Mouse (Mus musculus) forebrain, embryonic 12.5 days (tissue): ENCODE measurements around the gene Ptma. TPM values are rescaled to one million over a fixed set of nuclear protein-coding genes. Genes with fewer than 3 reads are reported as not detected.

ENCODE experiments used
- ATAC-seq: fragments of 200-750 bp; cut with Nextera tagmentation; 2 replicates; pipeline ENCODE4 v1.8.0; 2017; ENCODE audit warnings: moderate TSS enrichment; ENCODE audit not compliant: low FRiP score
- H3K27ac ChIP-seq: fragments of 300-500 bp; sonication (generic); 2 replicates; pipeline ENCODE4 v1.5.1; 2016; ENCODE audit warnings: mild to moderate bottlenecking
- H3K27me3 ChIP-seq: fragments of 300-500 bp; sonication (generic); 2 replicates; pipeline ENCODE4 v1.6.1; 2016; ENCODE audit warnings: mild to moderate bottlenecking
- H3K36me3 ChIP-seq: fragments of 300-500 bp; sonication (generic); replicated peaks from 2 replicates; pipeline ENCODE4 v1.6.1; 2016; ENCODE audit warnings: mild to moderate bottlenecking
- H3K4me1 ChIP-seq: fragments of 300-500 bp; sonication (generic); 2 replicates; pipeline ENCODE4 v1.6.1; 2016
- H3K4me2 ChIP-seq: fragments of 300-500 bp; sonication (generic); 2 replicates; pipeline ENCODE4 v1.6.1; 2016; ENCODE audit warnings: mild to moderate bottlenecking, moderate library complexity
- H3K4me3 ChIP-seq: fragments of 300-500 bp; sonication (generic); replicated peaks from 2 replicates; pipeline ENCODE4 v1.5.1; 2016; ENCODE audit warnings: mild to moderate bottlenecking
- H3K9ac ChIP-seq: fragments of 300-500 bp; sonication (generic); 2 replicates; pipeline ENCODE4 v1.6.1; 2016; ENCODE audit warnings: mild to moderate bottlenecking
- H3K9me3 ChIP-seq: fragments of 300-500 bp; sonication (generic); 2 replicates; pipeline ENCODE4 v1.6.1; 2016
- WGBS: fragments of 180-500 bp; shearing (Covaris S2); methylation state at CpG from one replicate; pipeline ENCODE4 v1.1.7; 2016; 5-methylcytosine and 5-hydroxymethylcytosine counted together
- polyA plus RNA-seq: library from polyadenylated mRNA; unstranded; fragments of >200 nt; fragmentation: Nextera tagmentation; extraction: Ambion mirVana; gene quantifications from 2 replicates; pipeline ENCODE4 v1.2.1, GENCODE M21; 2016

The Ptma gene
- polyA plus RNA-seq, 1 experiment from 2014 or later, result 3,257 TPM

- 40% methylated on average over 1 of the region's 1 CpGs for WGBS
- Histone ChIP-seq H3K9me3 (no peaks in the 10 kb centered on the region), H3K4me3 (no peak overlapping the region), H3K4me1 (peaks cover 45% of the 10 kb centered on the region), H3K4me2 (no peak overlapping the region), H3K27me3 (peaks cover 3% of the 10 kb centered on the region; the same call in 1 of the 2 replicates), H3K36me3 (no peaks in the 10 kb centered on the region), H3K27ac (peak overlapping the region; percentile 56), H3K9ac (no peak overlapping the region)
- ATAC-seq, result no peak
Observed at GRCm38 (mm10) chr1:86498611-86499010, 27.9 kb upstream of the Ptma start.

GRCm38 (mm10) chr1:86499903-86500302 lies 26.6 kb upstream of the Ptma start:
- H3K27ac ChIP-seq, result peak overlapping the region; percentile 25; the same call in 1 of the 2 replicates
- H3K4me3 ChIP-seq, result no peak overlapping the region
- 34% methylated on average over 3 of the region's 3 CpGs for WGBS
- ATAC-seq, result no peak
- no peaks in the 10 kb centered on the region for H3K36me3 ChIP-seq
- H3K4me2 ChIP-seq, result no peak overlapping the region
- H3K9me3 ChIP-seq, result no peaks in the 10 kb centered on the region
- no peaks in the 10 kb centered on the region for H3K27me3 ChIP-seq
- H3K9ac ChIP-seq, result no peak overlapping the region; the same call in 1 of the 2 replicates
- peaks cover 54% of the 10 kb centered on the region for H3K4me1 ChIP-seq

GRCm38 (mm10) chr1:86500681-86501080 lies 25.8 kb upstream of the Ptma start:
- ATAC-seq, result no peak
- 87% methylated on average over 4 of the region's 4 CpGs for WGBS
- no peak overlapping the region for H3K9ac ChIP-seq
- H3K36me3 ChIP-seq, result no peaks in the 10 kb centered on the region
- H3K4me2 ChIP-seq, result no peak overlapping the region
- no peaks in the 10 kb centered on the region for H3K9me3 ChIP-seq
- H3K27me3 ChIP-seq, result no peaks in the 10 kb centered on the region
- no peak overlapping the region for H3K4me3 ChIP-seq
- H3K4me1 ChIP-seq, result peaks cover 61% of the 10 kb centered on the region
- H3K27ac ChIP-seq, result peak overlapping the region; percentile 84

- Histone ChIP-seq H3K9me3 (no peaks in the 10 kb centered on the region), H3K27ac (peak overlapping the region; percentile 84), H3K36me3 (no peaks in the 10 kb centered on the region), H3K27me3 (no peaks in the 10 kb centered on the region), H3K9ac (no peak overlapping the region), H3K4me2 (no peak overlapping the region), H3K4me3 (no peak overlapping the region), H3K4me1 (peaks cover 64% of the 10 kb centered on the region)
- WGBS, result 34% methylated on average over 6 of the region's 6 CpGs
- ATAC-seq, result no peak
Observed at GRCm38 (mm10) chr1:86501114-86501532, 25.4 kb upstream of the Ptma start.

GRCm38 (mm10) chr1:86501559-86501958 lies 25.0 kb upstream of the Ptma start:
- H3K9me3 ChIP-seq, result no peaks in the 10 kb centered on the region
- 0 out of 2 replicates have a peak, but pooled peaks have one; percentile 9 for ATAC-seq
- 1% methylated on average over 4 of the region's 4 CpGs for WGBS
- peak overlapping the region; percentile 29; the same call in 1 of the 2 replicates for H3K9ac ChIP-seq
- no peaks in the 10 kb centered on the region for H3K27me3 ChIP-seq
- no peak overlapping the region for H3K4me3 ChIP-seq
- H3K27ac ChIP-seq, result peak overlapping the region; percentile 84
- H3K4me2 ChIP-seq, result peak overlapping the region; percentile 34
- no peaks in the 10 kb centered on the region for H3K36me3 ChIP-seq
- peaks cover 68% of the 10 kb centered on the region for H3K4me1 ChIP-seq

DNA sequence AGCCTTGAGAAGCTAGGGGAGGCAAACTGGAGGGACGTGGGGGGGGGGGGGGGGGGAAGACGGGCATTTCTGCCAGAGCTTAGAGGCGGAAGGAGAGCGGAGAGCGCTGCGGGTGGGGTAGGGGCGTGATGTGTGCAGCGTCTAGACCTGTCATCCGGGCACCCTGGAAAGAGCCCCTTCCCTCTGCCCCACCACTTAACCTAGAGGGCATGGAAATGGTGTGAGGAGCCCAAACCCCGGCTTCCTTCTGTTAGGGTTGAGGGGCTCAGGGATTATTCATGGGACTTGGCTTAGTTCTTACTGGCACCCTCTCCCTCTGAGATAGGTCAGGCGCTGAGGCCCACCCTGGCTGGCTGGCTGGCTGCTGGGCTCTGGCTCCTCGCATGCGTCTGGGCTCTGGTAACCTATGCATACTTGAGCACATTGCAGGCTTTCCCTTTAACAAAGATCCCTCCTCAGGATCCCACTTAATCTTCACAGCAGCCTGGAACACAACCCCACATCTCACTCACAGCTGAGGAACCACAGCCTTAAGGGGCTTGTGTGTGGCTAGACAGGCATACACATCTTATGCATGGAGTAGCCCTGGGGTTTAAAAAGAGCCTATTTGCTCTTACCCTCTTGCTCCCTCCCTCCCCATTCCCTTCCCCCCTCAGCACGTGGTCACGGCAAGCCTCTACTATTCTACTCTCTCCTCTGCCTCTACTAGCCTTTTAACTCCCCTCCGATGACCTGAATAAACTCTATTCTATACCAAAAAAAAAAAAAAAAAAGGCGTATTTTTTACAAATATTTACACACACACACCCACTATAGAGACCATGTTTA lies 24.1 kb upstream of the Ptma start:
- H3K4me1 ChIP-seq, result peaks cover 71% of the 10 kb centered on the region
- peak overlapping the region; percentile 34 for H3K4me2 ChIP-seq
- no peak for ATAC-seq
- no peaks in the 10 kb centered on the region for H3K9me3 ChIP-seq
- H3K9ac ChIP-seq, result peak overlapping the region; percentile 62
- H3K27ac ChIP-seq, result peak overlapping the region; percentile 97
- WGBS, result 6% methylated on average over 16 of the region's 17 CpGs
- H3K36me3 ChIP-seq, result no peaks in the 10 kb centered on the region
- H3K4me3 ChIP-seq, result 0 out of 2 replicates have a peak overlapping the region, but pooled peaks have one; percentile 7
- no peaks in the 10 kb centered on the region for H3K27me3 ChIP-seq

- no peaks in the 10 kb centered on the region for H3K27me3 ChIP-seq
- peak overlapping the region; percentile 69 for H3K4me2 ChIP-seq
- H3K9me3 ChIP-seq, result no peaks in the 10 kb centered on the region
- H3K4me1 ChIP-seq, result peaks cover 65% of the 10 kb centered on the region
- no peaks in the 10 kb centered on the region for H3K36me3 ChIP-seq
- peak overlapping the region; percentile 97 for H3K27ac ChIP-seq
- WGBS, result 6% methylated on average over 16 of the region's 16 CpGs
- peak overlapping the region; percentile 43 for H3K4me3 ChIP-seq
- peak overlapping the region; percentile 62 for H3K9ac ChIP-seq
- ATAC-seq, result peak; percentile 14
Observed at GRCm38 (mm10) chr1:86503165-86503747, 23.3 kb upstream of the Ptma start.

GRCm38 (mm10) chr1:86503906-86504696 lies 22.4 kb upstream of the Ptma start:
- peaks cover 63% of the 10 kb centered on the region for H3K4me1 ChIP-seq
- ATAC-seq, result peak; percentile 91
- H3K9me3 ChIP-seq, result no peaks in the 10 kb centered on the region
- peak overlapping the region; percentile 72 for H3K9ac ChIP-seq
- H3K36me3 ChIP-seq, result no peaks in the 10 kb centered on the region
- under 1% methylated on average over 64 of the region's 64 CpGs for WGBS
- H3K27me3 ChIP-seq, result no peaks in the 10 kb centered on the region
- H3K4me3 ChIP-seq, result peak overlapping the region; percentile 43
- peak overlapping the region; percentile 69 for H3K4me2 ChIP-seq
- peak overlapping the region; percentile 97 for H3K27ac ChIP-seq

DNA sequence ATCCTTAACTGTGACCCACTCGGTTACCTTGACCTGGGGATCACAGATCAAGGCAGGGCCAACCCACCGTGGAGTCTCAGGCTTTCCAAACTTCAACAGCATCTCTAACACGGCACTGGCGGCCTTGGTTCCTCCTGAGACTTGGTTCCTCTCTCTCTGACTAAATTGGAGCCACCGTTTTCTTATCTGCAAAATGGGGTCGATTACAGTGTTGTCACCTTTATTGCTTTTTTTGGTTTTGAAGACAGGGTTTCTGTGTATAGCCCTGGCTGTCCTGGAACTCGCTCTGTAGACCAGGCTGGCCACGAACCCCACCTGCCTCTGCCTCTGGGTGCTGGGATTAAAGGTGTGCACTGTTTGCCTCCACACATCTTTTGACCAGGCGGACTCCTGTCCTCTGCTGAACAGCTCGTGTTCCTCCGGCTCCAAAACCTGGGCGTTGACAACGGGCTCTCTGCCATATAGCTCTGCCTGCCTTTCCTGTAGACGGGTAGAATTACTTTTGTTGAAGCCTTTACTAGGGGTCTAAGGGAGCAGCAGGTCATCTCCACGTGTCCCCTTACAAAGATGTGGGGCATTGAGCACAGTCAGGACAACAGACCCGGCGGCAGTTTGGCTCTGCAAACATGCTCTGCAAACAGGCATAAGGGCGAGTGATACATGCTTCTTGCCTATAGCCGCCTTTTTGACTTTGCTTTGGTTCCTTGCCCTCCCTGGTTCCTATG lies 21.7 kb upstream of the Ptma start:
- Histone ChIP-seq H3K36me3 (no peaks in the 10 kb centered on the region), H3K4me3 (peak overlapping the region; percentile 43), H3K27ac (peak overlapping the region; percentile 97), H3K9ac (peak overlapping the region; percentile 72), H3K27me3 (no peaks in the 10 kb centered on the region), H3K4me1 (peaks cover 65% of the 10 kb centered on the region), H3K4me2 (peak overlapping the region; percentile 69), H3K9me3 (no peaks in the 10 kb centered on the region)
- 18% methylated on average over 19 of the region's 19 CpGs for WGBS
- ATAC-seq, result no peak

DNA sequence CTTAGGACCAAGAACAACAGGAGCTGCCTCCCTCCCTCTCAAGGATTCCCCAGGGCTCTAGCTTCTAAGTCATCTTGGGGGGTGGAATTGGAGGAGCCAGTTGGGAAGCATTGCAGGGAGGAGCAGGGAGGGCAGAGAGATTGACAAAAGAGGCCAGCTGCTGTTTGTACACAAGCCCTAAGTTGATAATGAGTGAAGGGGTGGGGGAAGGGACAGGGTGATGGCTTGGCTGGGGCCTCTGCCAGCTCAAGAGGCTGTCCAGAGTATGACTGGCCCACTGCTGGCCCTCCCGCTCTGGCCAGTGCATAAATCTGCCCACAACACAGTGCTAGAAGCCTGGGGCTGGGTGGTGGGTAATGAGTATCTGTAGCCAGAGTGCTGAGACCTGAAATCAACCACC lies 21.1 kb upstream of the Ptma start:
- WGBS, result 42% methylated on average over 1 of the region's 1 CpGs
- H3K36me3 ChIP-seq, result no peaks in the 10 kb centered on the region
- no peaks in the 10 kb centered on the region for H3K9me3 ChIP-seq

DNA sequence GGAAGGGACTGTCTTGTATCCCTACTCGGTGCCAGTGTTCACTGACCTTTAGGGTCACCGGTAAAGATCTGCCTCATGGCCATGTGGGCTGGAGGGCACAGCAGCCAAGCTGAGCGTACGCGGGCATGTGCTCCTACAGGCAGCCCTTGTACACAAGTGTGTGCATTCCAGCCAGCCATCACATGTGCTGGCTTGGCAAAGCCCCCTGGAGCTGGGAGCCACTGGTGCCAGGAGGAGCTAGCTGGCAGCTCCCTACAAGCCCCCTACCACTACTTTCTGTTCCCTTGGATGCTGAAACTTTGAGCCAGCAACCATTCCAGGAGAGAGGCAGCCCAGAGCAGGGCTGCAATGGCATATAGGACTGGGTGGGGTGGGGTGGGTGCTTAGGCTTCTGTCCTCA lies 20.1 kb upstream of the Ptma start:
- no peaks in the 10 kb centered on the region for H3K36me3 ChIP-seq
- H3K9ac ChIP-seq, result no peak overlapping the region
- H3K4me3 ChIP-seq, result no peak overlapping the region
- H3K27ac ChIP-seq, result peak overlapping the region; percentile 16
- no peak for ATAC-seq
- H3K9me3 ChIP-seq, result no peaks in the 10 kb centered on the region
- H3K4me2 ChIP-seq, result no peak overlapping the region
- WGBS, result 84% methylated on average over 5 of the region's 5 CpGs
- H3K4me1 ChIP-seq, result peaks cover 68% of the 10 kb centered on the region
- no peaks in the 10 kb centered on the region for H3K27me3 ChIP-seq

More for the DNA sequence above, 21.1 kb upstream of the Ptma start:
- Histone ChIP-seq H3K4me1 (peaks cover 66% of the 10 kb centered on the region), H3K27ac (peak overlapping the region; percentile 97), H3K9ac (peak overlapping the region; percentile 72), H3K4me3 (no peak overlapping the region), H3K4me2 (peak overlapping the region; percentile 69), H3K27me3 (no peaks in the 10 kb centered on the region)
- no peak for ATAC-seq
